Mouse (Mus musculus) fat pad, adult 2 months (tissue): ENCODE measurements around the gene Ehd1.

Source experiments
- DNase-seq: peaks from one replicate; pipeline ENCODE4 v3.0.0-alpha.2; 2011; ENCODE audit warnings: low read depth, low spot score; ENCODE audit errors: extremely low read depth

The Ehd1 gene

DNA sequence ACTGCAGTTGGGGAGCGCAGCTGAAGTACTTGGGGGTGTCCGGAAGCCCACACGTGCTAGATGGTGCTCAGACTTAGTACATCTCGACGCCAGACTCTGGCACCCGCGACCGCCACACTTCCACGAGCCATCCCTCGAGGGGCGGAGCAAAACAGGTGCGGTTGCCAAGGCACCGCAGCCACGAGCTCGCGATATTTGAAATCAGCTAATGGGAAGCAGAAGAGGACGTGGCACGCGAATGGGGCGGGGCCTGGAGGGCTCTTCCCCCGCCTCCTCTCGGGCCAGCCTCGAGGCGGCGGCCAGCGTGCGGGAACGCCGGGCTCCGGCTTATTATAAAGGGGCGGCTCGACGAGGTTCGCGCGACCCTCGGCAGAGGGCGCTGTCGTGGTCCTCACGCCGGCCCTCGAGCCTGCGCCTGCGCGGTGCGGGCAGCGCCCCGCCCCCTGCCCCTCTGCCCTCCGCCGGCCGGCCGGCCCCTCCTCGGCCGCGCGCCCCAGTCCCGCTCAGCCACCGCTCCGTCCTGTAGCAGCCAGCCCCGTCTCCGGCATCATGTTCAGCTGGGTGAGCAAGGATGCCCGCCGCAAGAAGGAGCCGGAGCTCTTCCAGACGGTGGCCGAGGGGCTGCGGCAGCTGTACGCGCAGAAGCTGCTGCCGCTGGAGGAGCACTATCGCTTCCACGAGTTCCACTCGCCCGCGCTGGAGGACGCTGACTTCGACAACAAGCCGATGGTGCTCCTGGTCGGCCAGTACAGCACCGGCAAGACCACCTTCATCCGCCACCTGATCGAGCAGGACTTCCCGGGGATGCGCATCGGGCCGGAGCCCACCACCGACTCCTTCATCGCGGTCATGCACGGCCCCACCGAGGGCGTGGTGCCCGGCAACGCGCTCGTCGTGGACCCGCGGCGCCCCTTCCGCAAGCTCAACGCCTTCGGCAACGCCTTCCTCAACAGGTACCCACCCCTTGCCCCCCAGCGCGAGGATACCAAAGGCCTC, at the start of gene Ehd1:
Ehd1 (plus strand) TSS at position 300 of the 996 bp plus-strand sequence.
- DNase-seq, result no peak

DNA sequence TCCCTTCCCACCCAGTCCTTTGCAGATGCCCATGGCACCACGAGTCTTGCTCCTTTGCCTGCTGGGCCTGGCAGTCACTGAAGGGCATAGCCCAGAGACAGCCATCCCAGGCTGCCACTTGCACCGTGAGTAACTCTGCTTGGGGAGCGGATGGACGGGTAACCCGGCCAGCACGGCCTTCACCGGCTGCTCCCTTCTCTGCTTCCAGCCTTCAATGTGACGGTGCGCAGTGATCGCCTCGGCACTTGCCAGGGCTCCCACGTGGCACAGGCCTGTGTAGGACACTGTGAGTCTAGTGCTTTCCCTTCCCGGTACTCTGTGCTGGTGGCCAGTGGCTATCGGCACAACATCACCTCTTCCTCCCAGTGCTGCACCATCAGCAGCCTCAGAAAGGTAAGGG, 49.8 kb upstream of the Ehd1 start:
- DNase-seq, result no peak

DNA sequence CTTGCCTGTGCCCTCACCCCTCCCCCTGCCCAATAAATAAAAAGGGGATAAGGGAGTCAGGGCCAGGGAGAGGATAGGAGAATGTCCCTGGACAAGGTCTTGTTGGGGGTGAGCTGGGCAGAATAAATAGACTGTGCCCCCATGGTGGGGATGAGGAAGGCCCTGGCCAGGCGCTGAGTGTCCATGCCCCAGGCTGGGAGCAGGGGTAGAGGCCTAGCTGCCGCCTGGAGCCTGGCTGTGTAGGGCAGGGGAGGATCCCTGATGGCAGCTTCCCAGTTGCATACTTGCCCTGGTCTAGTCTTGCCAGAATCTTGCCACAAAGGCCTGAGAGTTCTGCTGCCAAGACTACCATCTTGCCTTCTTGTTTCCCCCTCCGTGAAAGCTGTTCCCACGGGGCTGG, 48.7 kb upstream of the Ehd1 start:
- no peak for DNase-seq

DNA sequence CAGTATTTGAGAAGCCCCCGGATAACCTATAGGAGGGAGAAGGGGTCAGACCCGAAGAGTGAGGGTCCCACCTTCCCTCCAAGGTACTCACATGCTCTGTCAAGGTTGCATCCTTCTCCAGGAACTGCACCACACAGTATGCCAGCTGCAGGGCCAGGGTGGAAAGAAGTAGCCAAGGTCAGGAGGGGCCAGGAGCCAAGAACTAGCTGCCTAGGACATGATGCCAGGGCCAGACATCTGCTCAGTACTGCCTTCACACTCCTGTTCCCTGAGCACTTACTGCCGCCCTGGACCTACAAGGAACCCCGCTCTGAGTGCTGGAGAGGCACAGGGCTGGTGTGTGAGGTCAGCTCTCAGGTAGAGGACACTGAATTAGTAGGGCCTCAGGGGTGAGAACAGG, 46.1 kb upstream of the Ehd1 start:
- DNase-seq, result no peak

DNA sequence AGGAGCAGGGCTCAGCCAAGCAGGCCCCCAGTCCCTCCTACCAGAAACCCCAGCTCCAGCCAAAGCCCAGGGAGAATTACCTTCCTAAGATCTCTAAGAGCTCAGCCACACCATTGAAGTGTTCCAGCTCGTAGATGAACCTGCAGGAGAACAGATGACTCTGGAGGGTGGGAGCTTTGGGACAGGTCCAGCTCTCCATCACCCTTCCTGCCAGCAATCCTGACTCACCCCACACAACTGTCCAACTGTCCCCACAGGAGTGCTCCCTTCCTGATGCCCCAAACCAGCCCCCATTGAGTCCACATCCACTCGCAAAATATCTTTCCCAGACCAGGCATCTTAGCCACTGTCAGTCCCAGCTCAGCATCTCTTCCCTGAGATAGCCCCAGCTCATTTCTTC, 45.5 kb upstream of the Ehd1 start:
- DNase-seq, result no peak

DNA sequence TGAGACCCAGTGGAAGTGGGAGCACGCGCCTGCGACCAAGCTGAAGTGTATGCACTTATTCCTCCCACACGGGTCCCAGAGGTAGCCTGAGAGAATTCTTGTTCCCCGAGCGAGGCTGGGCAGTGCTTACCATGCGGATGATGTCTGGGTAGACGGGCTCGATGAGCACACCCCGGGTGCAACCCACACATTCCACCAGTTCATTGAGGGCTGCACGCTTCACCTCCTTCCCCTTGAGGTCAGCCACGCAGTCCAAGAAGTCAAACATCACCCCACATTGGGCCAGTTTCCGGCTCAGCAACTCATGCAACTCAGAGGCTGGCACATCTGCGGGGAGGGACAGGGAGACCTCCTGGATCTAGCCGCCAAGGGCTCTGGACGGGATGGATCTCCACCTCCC, 42.9 kb upstream of the Ehd1 start:
- DNase-seq, result no peak

DNA sequence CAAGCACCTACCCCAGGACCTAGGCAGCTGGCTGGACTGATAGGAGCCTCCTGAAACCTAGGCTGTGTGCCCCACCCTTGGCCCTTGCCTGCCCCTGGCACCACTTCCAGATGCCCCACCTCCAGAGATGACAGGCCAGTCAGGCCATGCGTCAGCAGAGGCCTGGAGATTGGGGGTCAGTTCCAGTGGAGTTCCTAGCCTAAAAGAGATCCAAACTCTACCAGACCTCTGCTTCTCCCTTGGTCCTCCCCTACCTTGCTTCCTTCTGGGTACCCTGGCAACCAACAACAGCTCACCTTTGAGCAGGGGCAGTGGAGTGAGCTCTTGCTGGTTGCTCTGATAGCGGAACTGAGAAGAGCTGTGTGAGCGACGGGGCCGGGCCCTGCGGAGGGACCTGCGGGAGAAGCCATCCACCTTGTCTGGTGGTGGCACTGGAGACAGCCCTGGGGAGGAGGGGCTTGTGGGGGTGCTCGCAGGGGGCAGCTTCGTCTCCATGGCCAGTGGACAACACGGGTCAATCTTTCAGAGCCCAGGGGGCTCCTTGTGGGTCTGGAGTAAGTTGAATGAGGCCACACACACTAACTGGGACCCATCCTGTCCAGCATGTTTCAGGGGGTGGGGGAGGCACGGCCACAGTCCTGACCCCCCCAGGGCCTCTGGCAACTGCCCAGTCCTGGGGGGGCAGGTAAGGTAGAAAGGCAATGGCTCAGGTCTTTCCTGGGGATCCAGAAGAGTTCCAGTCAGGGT, 42.0 kb upstream of the Ehd1 start:
- DNase-seq, result no peak

DNA sequence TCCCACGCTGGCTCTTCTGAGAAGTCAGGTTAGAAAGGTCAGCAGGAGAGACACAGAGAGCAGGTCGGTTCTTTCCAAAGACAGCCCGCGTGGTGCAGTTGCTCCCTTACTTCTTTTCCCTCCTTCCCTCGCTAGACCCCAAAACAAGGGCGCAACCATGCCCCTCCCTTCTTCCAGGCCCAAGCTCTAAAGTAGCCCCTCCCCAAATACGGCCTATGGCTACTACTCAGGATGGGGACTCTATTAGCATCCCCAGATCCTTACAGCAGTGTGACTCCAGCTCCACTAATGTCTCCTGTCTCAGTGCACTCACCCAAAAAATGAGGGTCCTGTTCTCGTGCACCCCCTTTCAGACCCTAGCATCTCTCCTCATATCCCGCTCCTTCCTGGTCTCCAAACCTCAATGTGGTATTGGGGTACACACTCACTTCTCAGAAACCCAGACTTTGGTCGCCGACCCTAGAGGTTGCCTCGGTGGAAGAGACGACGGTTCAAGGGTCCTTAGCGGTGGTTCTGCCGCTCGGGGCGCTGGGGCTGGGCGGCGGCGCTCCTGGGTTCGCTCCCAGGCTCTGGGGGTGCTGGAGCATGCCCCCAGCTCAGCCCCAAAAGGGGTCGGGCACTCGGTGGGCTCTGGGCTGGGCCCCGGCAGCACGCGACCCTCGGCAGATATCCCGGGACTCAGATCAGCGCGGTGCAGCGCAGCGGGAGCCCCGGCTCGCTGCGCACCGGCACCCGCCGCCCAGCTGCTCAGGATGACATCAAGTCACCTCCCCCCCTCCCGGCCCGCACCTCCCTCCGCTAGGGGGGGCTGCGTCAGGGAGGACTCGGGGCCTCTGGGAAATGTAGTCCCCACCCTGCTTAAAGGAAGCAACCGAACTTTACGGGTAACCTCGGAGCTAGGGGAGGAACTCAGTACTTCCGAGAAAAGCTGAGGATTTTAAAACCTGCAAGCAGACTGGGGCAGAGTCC, 41.2 kb upstream of the Ehd1 start, which contains the start of gene Ppp2r5b:
Ppp2r5b (minus strand) TSS at position 789 of the 969 bp plus-strand sequence.
- DNase-seq, result no peak

DNA sequence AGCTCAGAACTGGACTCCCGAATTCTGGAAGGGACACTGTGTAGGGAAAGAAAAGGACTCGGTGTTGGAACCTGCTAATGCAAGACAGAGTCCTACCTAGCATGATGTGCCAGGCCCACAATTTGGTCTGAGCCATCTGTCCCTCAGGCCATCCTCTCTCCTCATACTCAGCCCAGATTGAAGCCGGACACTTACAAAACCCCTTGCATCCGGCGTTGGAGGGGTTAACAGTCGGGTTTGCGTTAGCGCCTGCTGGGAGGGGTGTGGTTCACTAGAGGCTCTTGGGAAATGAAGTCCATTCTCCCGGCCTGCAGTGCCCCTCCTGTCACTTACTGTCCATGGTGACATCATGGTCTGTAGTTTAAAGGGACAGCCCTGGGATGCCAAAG, 40.5 kb upstream of the Ehd1 start:
- peak; percentile 76 for DNase-seq

DNA sequence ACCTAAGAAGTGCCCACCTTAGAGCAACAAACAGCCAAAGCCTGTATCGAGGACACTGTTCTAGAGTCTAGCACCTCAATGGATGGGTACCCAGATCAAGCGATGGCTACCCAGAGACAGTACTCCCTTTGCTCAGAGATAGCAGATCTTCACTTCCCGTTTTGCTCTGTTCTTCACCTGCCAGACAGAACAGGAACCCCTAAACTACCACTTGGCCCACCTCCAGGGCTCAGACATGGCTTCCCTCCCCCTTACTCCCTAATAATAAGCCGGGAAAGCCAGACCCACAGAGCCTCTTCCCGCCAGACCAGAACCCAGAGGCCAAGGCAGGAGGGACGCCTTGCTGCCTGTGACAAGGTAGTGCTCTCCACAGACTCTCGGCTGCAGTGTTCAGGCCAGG, 39.7 kb upstream of the Ehd1 start:
- no peak for DNase-seq

DNA sequence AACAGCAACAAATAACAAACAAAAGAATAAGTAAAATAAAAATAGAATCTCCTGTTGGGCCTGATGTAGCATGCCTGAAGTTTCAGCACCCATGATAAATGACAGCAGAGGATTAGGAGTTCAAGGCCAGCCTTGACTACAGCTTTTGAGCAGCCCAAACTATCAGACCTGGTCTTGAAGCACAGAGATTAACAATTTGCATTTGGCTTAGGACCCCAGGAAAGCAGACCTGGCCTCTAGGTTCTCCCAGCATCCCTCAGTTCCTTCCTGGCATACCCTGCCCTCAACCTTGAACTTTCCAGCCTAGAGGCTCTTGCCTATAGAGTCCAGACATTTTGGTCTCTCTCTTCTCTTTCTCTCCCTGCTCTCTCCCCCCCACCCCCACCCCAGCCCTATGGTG, 37.8 kb upstream of the Ehd1 start:
- no peak for DNase-seq

DNA sequence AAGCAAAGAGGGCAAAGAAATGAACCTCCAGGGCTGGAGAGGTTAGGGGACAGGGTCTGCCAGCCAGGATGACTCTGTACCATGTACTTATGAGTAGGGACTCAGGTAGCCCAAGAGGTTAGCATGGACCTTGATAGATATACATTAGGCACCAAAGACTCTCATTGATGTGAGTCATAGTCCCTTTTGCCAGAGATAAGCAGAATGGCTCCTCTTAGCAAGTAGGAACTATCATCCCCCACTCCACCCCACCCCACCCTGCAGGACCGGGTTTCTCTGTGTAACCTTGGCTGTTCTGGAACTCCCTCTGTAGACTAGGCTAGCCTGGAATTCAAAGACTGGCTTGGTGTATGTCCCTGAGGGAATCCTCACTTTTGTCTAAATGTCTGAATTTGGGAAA, 36.4 kb upstream of the Ehd1 start:
- no peak for DNase-seq

DNA sequence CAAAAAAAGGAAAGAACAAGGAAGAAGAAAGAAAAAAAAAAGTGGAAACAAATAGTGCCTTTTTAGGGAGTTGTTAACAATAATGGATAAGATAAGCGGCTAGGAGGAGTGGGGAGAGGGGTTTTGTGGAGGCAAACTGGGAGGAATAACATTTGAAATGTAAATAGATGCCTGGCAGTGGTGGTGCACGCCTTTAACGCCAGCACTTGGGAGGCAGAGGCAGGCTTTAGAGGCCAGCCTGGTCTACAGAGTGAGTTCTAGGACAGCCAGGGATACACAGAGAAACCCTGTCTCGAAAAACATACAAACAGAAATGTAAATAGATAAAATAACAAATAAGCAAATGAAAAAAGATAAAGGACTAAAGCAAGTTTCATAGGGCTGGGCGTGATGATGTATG, 35.8 kb upstream of the Ehd1 start:
- no peak for DNase-seq

DNA sequence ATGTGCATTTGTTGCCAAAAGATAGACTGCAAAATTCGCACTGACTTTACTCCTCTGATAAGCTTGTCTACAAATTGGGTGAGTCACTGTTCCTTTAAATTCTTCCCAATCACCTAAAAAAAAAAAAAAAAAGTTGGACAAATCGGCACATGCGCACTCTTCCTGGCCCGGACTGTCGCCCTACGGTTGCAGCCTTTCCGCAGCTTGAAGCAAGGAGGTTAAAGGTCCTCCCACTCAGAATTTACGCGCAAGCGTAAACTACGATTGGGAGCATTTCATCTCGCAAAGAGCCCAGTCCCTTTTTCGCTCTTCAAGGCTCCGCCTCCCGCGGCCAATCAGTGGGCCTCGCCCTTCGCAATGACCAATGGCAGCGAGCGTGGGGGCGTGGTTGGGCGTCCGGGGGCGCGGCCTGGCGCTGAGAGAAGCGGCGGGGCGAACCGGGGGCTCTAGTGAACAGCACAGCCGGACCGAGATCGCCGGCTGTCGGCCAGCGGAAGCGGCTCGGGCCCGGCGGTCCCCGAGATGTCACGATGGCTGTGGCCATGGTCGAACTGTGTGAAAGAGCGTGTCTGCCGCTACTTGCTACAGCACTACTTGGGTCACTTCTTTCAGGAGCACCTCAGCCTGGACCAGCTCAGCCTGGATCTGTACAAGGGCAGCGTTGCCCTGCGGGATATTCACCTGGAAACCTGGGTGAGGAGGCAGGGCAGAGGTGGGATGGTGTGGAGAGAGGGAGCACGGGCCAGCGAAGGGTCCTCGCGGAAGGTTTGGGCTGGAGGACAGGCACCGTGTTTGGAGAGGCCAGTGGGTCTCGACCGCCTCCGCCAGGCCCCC, 35.0 kb upstream of the Ehd1 start, which contains the start of gene Atg2a:
Atg2a (plus strand) TSS at position 395 of the 834 bp plus-strand sequence.
- peak; percentile 97 for DNase-seq

DNA sequence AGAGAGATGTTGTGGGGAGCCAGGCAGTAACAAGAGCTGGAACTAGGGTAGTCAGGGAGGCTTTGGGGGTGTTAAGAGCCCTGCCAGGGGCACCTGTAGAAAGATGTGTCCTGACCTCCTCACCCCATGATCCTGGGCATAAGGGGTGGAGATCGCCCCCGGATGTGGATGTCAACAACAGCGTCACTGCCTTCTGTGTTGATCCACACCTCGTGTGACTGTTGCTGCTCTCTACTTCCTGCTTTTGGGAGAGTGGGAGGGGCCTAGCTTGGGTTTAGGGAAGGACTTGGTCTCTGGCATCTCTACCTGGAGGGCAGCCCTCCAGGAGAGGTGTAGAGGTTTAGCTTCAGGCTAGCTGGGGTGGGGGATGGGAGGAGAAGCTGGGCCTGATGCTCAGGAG, 34.2 kb upstream of the Ehd1 start:
- no peak for DNase-seq

DNA sequence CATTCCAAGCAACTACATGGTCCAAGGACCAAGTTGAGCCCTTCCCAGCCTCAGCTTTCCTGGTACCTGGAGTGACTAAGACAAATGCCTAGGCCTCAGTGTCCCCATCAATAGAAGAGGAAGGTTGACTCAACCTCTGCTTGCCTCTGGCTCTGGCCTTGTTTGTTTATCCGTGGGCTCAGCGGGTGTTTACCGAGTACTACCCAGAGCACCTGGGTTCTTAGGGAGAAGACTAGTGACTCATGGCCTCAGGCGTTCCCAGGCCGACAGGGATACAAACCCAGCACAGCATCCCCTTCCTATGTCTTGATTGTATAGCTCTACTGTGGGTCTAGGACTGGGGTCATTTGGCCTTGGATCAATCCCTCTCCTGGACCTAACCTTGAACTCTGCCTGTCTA, 33.3 kb upstream of the Ehd1 start:
- no peak for DNase-seq

DNA sequence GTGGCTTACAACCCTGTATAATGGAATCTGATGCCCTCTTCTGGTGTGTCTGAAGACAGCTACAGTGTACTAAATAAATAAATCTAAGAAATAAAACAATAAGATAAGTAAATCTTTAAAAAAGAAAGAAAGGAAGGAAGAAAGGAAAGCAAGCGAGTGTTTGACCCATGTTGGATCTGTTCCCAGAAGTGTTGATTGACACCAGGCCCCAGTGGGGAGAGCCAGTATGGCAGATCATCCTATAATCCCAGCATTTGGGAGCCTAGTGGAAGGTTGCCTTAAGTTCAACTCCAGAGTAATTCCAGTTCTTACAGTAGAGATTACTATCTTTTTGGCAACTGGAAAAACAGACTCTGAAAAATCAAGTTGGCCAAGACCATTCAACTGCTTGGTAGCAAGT, 30.7 kb upstream of the Ehd1 start:
- no peak for DNase-seq

DNA sequence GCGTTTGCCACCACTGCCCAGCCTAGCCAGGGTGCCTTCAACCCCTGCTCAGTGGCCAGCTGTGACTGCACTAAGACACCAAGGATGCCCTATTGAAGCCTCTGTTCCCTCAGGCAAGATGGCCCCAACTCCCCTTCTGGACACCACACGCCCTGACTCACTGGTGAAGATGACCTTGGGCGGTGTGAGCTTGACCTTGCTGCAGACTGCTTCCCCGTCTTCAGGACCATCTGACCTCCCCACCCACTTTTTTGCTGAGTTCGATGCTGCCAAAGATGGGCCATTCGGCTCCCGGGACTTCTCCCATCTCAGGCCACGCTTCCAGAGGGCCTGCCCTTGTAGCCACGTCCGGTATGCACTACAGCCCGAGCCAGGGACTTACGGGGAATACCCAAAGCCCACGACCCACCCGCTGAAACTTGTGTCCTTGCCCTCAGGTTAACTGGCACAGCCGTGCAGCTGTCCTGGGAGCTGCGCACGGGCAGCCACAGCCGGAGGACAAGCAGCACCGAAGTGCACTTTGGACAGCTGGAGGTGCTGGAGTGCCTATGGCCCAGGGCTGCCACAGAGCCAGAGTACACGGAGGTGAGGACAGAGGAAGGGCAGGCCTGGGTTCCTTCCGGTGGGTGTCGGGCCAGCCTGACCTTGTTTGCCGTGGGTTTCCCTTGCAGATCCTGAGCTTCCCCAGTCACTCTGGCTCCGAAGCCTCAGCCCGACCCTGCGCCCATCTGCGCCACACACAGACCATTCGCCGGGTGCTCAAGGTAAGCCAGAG, 28.8 kb upstream of the Ehd1 start:
- no peak for DNase-seq

DNA sequence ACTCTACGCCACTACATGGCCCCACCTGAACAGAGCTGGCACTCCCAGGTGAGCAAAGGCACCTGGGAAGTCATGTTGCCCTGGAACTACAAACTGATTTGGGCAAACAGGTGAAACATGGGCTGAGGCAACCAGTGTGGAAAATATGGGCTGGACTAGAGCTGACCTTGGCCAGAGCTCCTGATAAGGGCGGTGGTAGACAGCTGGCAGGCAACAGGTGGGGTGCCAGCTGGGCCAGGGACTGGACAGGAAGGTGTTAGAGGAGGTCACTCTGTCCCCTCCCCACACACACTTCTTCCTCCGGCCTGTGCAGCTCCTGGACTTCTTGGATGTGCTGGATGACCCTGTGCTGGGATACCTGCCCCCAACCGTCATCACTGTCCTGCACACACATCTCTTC, 23.5 kb upstream of the Ehd1 start:
- no peak for DNase-seq
